Mouse (Mus musculus): ENCODE measurements around the gene Lpin2.

DNA sequence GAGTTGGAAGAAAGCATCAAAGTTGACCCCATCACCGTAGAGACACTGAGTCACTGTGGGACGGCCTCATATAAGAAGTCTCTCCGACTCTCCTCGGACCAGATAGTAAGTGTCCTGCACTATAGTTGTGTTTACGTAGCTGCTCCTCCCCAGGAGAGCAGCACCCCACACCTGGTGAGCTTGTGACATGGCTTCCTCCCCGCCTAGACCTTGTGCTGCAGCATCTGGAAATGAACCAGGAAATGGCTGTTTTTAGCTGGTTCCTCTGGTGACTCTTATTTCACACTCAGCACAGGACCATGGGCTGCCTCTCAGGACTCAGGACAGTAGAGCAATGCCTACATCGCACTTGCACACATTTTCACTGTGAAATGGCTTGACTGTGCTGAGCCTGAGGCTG lies 60.3 kb downstream of the Lpin2 start:
- TF ChIP-seq POLR2A (IDR thresholded peaks at IDR 0.05; ENCODE audit: borderline replicate concordance, extremely low read depth, low read depth, low read length) (no peak), CTCF (IDR thresholded peaks at IDR 0.05; ENCODE audit: insufficient read depth, low read length) (no peak)

All from lung, adult 2 months (tissue).